Mouse (Mus musculus) erythroblast, embryonic 14.5 days (primary cell): ENCODE results near the gene Klhl7. TPM values are rescaled to one million over a fixed set of nuclear protein-coding genes. Genes with fewer than 3 reads are reported as not detected.
A peak's percentile ranks its signal among the peaks of the same experiment; 100 is the strongest.

Source experiments
- H3K27me3 ChIP-seq: 2 replicates; pipeline ENCODE4 v1.6.1; 2012; ENCODE audit warnings: inconsistent platforms; ENCODE audit not compliant: control insufficient read depth
- H3K36me3 ChIP-seq: 2 replicates; pipeline ENCODE4 v1.6.1; 2012; ENCODE audit warnings: mild to moderate bottlenecking, inconsistent platforms; ENCODE audit not compliant: control insufficient read depth
- H3K4me1 ChIP-seq: 2 replicates; pipeline ENCODE4 v1.6.1; 2012; ENCODE audit warnings: inconsistent platforms; ENCODE audit not compliant: control insufficient read depth
- H3K4me3 ChIP-seq: replicated peaks from 2 replicates; pipeline ENCODE3; 2012; ENCODE audit warnings: moderate library complexity, mild to moderate bottlenecking, inconsistent platforms
- H3K9me3 ChIP-seq: 2 replicates; pipeline ENCODE4 v1.6.1; 2012; ENCODE audit warnings: low read length, inconsistent platforms, mixed read lengths; ENCODE audit not compliant: control insufficient read depth
- GATA1 ChIP-seq: IDR thresholded peaks from 2 replicates; pipeline ENCODE4 v1.6.1; 2012; ENCODE audit warnings: low read length, inconsistent platforms, mixed read lengths
- TAL1 ChIP-seq: IDR thresholded peaks from 3 replicates; pipeline ENCODE4 v1.6.1; 2012; ENCODE audit warnings: low read length, inconsistent platforms, mixed read lengths
- polyA plus RNA-seq: library from polyadenylated mRNA; stranded (reverse); fragments of >175 nt; gene quantifications from 2 replicates; pipeline ENCODE4 v1.2.3, GENCODE M21; 2012

Klhl7 gene
- 0.42 TPM in 2 replicates for polyA plus RNA-seq

DNA sequence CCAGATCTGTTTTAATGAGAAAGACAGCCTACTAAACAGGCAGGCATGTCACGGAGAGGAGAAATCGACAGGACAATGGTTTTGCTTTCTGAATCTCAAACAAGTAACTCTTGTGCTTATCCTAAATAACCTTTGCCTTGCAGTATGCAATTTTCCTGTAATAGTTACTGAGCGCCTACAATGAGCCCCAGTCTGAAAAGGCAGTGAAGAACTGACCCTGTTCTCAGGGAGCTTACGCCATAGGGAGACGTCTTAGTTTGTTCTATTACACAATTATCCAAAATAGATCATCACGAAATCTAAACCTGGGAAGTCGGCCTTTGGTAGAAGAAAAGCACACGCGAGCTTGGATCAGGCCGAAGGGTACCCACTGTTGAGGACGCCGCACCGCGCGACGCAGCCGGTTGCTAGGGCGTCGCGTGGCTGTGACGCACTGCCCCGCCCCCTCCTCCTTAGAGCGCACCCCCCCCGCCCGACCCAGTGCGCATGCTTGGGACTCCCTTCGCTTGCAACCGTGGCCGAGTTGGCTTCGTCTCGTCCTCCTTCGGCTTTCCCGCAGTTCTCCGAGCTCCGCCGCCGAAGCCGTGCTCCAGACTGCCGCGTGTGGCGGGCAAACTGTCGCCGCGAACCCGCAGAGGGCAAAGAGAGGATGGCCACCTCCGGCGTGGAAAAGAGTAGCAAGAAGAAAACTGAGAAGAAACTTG is at the start of gene Klhl7:
Klhl7 (plus strand) TSS at position 500 of the 704 bp plus-strand sequence.
- Histone ChIP-seq H3K4me1 (peaks cover 25% of the 10 kb centered on the region), H3K36me3 (peaks cover 16% of the 10 kb centered on the region), H3K4me3 (peak within 1 kb of the TSS; percentile 90), H3K27me3 (peaks cover 4% of the 10 kb centered on the region), H3K9me3 (no peaks in the 10 kb centered on the region)
- TF ChIP-seq GATA1 = no peak
- no peak for TF ChIP-seq TAL1

DNA sequence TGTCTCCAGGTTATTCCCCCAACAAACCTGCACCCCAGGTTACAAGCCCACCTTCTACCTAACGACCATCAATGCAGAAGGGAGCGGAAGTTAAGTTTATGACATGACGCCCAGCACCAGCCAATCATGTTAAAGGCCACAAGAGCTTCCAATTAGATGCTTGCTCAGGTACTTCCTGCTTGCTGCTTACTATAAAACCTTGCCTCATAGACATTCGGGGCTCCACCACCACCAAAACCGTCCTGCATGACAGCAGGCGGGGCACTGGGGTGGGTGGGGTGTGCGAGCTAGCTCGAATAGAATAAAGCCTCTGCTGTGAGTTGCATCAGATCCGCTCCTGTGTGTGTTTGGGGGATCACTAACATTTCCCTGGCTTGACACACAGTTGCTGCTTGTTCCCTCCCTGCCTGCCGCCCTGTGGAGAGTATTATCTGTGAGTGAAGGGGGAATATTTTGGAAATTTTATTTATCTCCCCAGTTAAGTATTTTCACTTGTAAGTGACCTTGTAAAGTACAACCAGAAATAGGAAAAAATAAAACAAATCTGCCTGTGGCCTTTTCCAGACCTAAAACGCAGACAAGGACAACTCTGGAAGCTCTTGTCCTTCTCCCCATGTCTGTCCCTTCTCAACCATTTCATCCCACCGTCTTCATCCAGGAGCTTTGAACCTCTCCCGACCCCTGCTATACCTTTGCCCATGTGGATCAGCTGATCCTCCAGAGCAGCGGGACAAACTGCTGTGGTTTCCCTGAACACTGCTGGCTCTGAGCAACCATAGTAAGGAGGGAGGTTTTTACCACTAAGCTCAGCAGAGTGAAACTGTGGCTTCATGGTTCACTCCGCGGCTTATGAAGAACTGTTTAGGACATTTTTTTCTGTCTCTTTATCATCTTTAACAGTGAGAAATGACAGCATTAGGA is 48.4 kb upstream of the Klhl7 start:
- no peak for TF ChIP-seq GATA1
- no peak for TF ChIP-seq TAL1
- H3K9me3 ChIP-seq = no peaks in the 10 kb centered on the region
- no peaks in the 10 kb centered on the region for H3K36me3 ChIP-seq
- H3K4me1 ChIP-seq = no peaks in the 10 kb centered on the region; the same call in 1 of the 2 replicates
- peaks cover 6% of the 10 kb centered on the region for H3K27me3 ChIP-seq
- H3K4me3 ChIP-seq = no peak overlapping the region

DNA sequence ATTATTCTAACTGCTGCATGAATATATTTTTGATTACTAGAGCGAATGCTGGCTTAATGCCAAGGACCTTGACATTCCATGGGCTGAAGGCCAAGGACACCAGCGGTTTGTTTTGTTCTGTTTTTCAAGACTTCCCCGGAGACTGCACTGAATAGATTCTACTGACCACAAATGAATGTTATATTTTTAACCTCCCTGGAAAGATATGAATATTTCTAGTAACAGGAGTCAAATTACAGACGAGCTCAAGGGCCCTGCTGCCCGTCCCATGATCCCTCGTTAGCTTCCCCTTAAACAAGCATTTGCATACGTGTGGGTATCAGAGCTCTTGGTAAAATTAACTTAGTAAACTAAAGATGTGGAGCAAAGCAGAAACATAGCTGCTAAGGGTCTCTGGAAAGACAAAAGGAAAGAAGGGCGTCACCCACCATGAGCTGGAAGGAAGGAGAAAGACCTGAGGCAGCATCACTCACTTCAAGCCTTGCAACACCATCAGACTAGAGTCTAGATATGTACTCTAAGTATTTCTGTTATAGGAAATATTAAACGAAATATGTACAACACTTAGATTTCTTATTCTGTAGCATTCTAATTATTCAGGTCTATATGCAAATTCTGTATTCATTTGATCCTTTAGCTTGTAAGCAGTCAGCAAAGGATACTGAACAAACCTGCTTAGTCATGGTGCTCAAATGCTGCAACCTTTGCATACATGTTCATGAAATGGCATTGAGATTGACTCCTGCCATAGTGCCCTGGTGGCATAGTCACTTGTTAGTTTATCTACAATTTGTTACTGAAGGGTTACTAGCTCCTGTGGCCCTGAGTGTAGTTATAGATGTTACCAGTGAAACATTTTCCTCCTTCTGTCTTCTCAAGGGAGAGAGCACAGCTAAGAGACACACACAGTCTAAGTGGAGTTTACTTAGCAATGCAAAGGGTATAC is 46.9 kb upstream of the Klhl7 start:
- Histone ChIP-seq H3K4me3 (no peak overlapping the region), H3K36me3 (no peaks in the 10 kb centered on the region), H3K4me1 (no peaks in the 10 kb centered on the region; the same call in 1 of the 2 replicates), H3K27me3 (peaks cover 6% of the 10 kb centered on the region), H3K9me3 (peaks cover 4% of the 10 kb centered on the region)
- TF ChIP-seq TAL1 = no peak
- no peak for TF ChIP-seq GATA1

DNA sequence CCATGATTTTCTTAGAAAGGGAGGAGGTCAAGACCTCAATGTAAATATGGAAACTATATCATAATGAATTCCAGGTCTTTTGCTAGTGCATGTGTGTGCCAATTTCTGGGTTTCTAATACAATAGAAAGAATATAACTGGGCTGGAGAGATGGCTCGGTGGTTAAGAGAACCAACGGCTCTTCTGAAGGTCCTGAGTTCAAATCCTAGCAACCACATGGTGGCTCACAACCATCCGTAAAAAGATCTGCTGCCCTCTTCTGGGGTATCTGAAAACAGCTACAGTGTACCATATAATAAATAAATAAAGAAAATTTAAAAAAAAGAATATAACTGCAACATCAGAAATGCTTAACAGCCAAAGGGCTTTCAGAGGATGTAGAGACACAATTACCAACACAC is 46.0 kb upstream of the Klhl7 start:
- Histone ChIP-seq H3K27me3 (peaks cover 2% of the 10 kb centered on the region), H3K36me3 (no peaks in the 10 kb centered on the region), H3K4me1 (no peaks in the 10 kb centered on the region; the same call in 1 of the 2 replicates), H3K9me3 (peaks cover 4% of the 10 kb centered on the region), H3K4me3 (no peak overlapping the region)
- TF ChIP-seq TAL1 (no peak), GATA1 (no peak)

DNA sequence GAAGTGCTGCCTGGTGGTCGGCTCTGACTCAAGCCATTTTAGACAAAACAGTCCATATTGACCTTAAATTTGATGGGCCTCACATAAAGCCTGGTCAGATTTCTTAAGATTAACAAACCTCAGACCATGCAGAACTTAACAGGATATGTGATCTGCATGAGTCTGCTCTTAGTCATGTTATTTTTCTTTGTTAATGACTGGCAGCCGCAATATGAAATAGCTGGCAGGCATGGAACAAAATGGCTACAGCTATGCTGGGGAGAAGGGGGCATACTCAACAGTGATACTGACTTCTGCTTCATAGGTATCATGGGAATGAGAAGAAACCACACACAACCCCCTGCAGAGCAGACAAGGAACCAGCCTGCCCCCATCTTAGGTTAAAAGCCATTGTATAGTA is 43.5 kb upstream of the Klhl7 start:
- H3K36me3 ChIP-seq = no peaks in the 10 kb centered on the region

DNA sequence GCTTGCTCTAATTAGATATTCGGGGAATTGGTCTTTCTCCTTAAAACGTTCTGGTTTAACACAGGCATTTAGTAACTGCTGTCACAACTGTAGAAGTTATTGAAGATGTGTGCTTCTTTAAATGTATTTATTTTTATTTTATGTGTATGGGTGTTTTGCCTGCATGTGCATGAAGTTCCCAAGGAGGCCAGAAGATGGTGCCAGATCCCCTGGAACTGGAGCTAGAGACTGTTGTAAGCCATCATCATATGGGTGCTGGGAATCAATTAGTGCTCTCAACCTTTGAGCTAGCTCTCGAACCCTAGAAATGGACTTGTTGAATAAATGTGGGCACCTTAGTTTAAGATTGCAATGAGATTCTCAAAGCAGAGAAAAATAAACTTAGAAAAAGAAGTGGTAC is 42.8 kb upstream of the Klhl7 start:
- H3K4me1 ChIP-seq = no peaks in the 10 kb centered on the region
- no peak overlapping the region for H3K4me3 ChIP-seq
- H3K36me3 ChIP-seq = no peaks in the 10 kb centered on the region
- no peaks in the 10 kb centered on the region; the same call in 1 of the 2 replicates for H3K27me3 ChIP-seq
- peaks cover 4% of the 10 kb centered on the region for H3K9me3 ChIP-seq
- no peak for TF ChIP-seq TAL1
- no peak for TF ChIP-seq GATA1

More for the DNA sequence above, 43.5 kb upstream of the Klhl7 start:
- TF ChIP-seq TAL1 = no peak
- no peak for TF ChIP-seq GATA1
- no peak overlapping the region for H3K4me3 ChIP-seq
- H3K4me1 ChIP-seq = no peaks in the 10 kb centered on the region; the same call in 1 of the 2 replicates
- peaks cover 2% of the 10 kb centered on the region for H3K27me3 ChIP-seq
- H3K9me3 ChIP-seq = peaks cover 4% of the 10 kb centered on the region

DNA sequence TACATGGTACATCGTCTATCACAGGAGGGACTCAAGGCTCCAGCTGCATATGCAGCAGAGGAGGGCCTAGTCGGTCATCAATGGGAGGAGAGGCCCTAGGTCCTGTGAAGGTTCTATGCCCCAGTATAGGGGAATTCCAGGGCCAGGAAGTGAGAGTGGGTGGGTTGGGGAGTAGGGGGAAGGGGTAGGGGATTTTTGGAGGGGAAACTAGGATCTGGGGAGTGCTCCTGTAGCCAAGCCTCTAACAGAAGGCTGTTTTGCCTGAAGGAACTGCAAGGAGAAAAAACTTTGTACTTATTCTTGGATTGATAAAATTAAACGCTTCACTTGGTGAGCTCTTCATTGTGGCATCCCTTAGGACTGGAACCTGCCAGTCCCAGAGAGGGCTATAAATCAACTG is 39.5 kb upstream of the Klhl7 start:
- Histone ChIP-seq H3K9me3 (peaks cover 4% of the 10 kb centered on the region), H3K4me3 (no peak overlapping the region), H3K4me1 (no peaks in the 10 kb centered on the region), H3K36me3 (no peaks in the 10 kb centered on the region), H3K27me3 (no peaks in the 10 kb centered on the region; the same call in 1 of the 2 replicates)
- TF ChIP-seq TAL1 (no peak), GATA1 (no peak)

DNA sequence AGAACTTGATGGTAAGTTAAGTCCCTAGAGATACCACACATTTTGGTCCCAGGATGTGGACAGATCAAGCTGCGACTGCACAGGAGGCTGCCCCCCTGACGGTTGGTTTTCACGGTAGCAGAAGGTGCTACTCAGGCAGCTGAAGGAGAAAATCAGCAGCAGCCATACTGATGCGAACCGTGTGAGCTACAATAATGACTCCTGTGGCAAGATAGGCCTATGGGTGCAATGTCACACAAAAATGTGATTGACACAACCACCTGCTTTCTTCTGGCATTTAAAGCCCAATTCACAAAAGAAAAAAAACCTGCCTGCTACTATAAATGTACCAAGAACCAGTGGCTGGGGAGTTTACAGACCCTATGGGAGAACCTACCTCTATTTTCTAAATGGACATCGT is 37.4 kb upstream of the Klhl7 start:
- Histone ChIP-seq H3K27me3 (no peaks in the 10 kb centered on the region; the same call in 1 of the 2 replicates), H3K9me3 (no peaks in the 10 kb centered on the region), H3K36me3 (no peaks in the 10 kb centered on the region), H3K4me3 (no peak overlapping the region), H3K4me1 (no peaks in the 10 kb centered on the region)
- TF ChIP-seq TAL1 = no peak
- no peak for TF ChIP-seq GATA1
